12 mouse cellular contexts compared by ENCODE assay signal in genomic region chr11:48873591-48874290, GRCm38 (mm10). TPM values are rescaled to one million over a fixed set of nuclear protein-coding genes. Genes with fewer than 3 reads are reported as not detected.
DNase-seq lines count a peak whose midpoint lies in the region; ATAC-seq and TF ChIP-seq lines count a peak whose summit lies in the region.
"Had no signal": no experiment of that assay in that cellular context is flagged by ENCODE, and none has a peak within 500 bp of the region (broad histone marks: within the 10 kb centered on the region; RNA-seq: fewer than 3 reads in every experiment).

No protein-coding gene starts in this region.

- 0 out of 2 replicates have a peak overlapping the region, but pooled peaks have one; percentile 24 for H3K9ac ChIP-seq in heart, embryonic 13.5 days
- no peak overlapping the region for H3K9ac ChIP-seq in CH12.LX (ENCODE audit: insufficient read depth, low read depth)
- H3K9ac ChIP-seq in liver, embryonic 16.5 days (ENCODE audit: low read depth, low read length): peak overlapping the region; percentile 34
- H3K9ac ChIP-seq: hindbrain, embryonic 13.5 days; limb, embryonic 15.5 days; midbrain, embryonic 15.5 days had no signal

- in situ Hi-C loops in CH12.LX (cut with MboI; ENCODE audit: low pct_ligation_motif_present, low pct_unique_long_range_greater_than_20kb, low sequenced_read_pairs): loop anchor here (5.0 to 25.0 kb wide), 4 partner anchors 229 to 539 kb away; partner anchors contain the start of genes Mgat1 and Olfr1389

- TF ChIP-seq POLR2A in CH12.LX (IDR thresholded peaks at IDR 0.05; ENCODE audit: low read depth, low read length): no peak

- H3K79me2 ChIP-seq in CH12.LX (replicated peaks; ENCODE audit: control insufficient read depth, extremely low read depth, insufficient read depth, poor library complexity, severe bottlenecking): peaks cover 12% of the 10 kb centered on the region

- H3K4me1 ChIP-seq in heart, embryonic 13.5 days: peaks cover 41% of the 10 kb centered on the region
- peaks cover 2 to 44% of the 10 kb centered on the region in 2 experiments; a peak in 2 of 4 replicates for H3K4me1 ChIP-seq in CH12.LX (ENCODE audit: control insufficient read depth in 1 of 2, insufficient read depth in 2 of 2)
- peaks cover 44% of the 10 kb centered on the region for H3K4me1 ChIP-seq in liver, embryonic 16.5 days (ENCODE audit: control insufficient read depth, low read depth, low read length)

- H3K27ac ChIP-seq in heart, embryonic 13.5 days (replicated peaks): 0 out of 2 replicates have a peak overlapping the region, but pooled peaks have one; percentile 21
- no peak overlapping the region for H3K27ac ChIP-seq in CH12.LX (ENCODE audit: insufficient read depth, low read depth)
- peak overlapping the region; percentile 92 for H3K27ac ChIP-seq in liver, embryonic 16.5 days (ENCODE audit: low read length)
- H3K27ac ChIP-seq: hindbrain, embryonic 13.5 days; limb, embryonic 15.5 days; midbrain, embryonic 15.5 days had no signal

- WGBS in heart, embryonic 13.5 days: 38% methylated on average over 10 of the region's 10 CpGs
- 19% methylated on average over 10 of the region's 10 CpGs for WGBS in liver, embryonic 16.5 days (ENCODE audit: insufficient replicate concordance)

- H3K4me3 ChIP-seq in heart, embryonic 13.5 days: no peak overlapping the region
- H3K4me3 ChIP-seq in CH12.LX (replicated peaks in 1 of 3; ENCODE audit: low read depth in 2 of 3, low read length in 2 of 3, poor library complexity in 1 of 3): no peak overlapping the region
- peak overlapping the region; percentile 11; the same call in 1 of the 2 replicates for H3K4me3 ChIP-seq in liver, embryonic 16.5 days (ENCODE audit: low read depth, low read length)
- H3K4me3 ChIP-seq: hindbrain, embryonic 13.5 days; limb, embryonic 15.5 days; midbrain, embryonic 15.5 days had no signal

- no peak for TF ChIP-seq EP300 in CH12.LX (IDR thresholded peaks at IDR 0.05; ENCODE audit: low read length)

- no peak for ATAC-seq in heart, embryonic 13.5 days (ENCODE audit: extremely low read depth, insufficient number of reproducible peaks, low FRiP score, low TSS enrichment)
- peak; percentile 55 for ATAC-seq in erythroblast, adult 5-6 weeks (replicated peaks; ENCODE audit: low FRiP score, poor library complexity, severe bottlenecking)
- ATAC-seq in liver, embryonic 16.5 days (ENCODE audit: low read depth): peak; percentile 70

- no peak overlapping the region; the same call in 1 of the 2 replicates for H3K4me2 ChIP-seq in heart, embryonic 13.5 days
- H3K4me2 ChIP-seq in CH12.LX (ENCODE audit: insufficient read depth, low read depth, poor library complexity, severe bottlenecking): no peak overlapping the region
- peak overlapping the region; percentile 77 for H3K4me2 ChIP-seq in liver, embryonic 16.5 days (ENCODE audit: low read depth, low read length)
- H3K4me2 ChIP-seq: hindbrain, embryonic 13.5 days; limb, embryonic 15.5 days; midbrain, embryonic 15.5 days had no signal

- no peak for TF ChIP-seq CTCF in CH12.LX (conservative IDR thresholded peaks at IDR 0.05 in 1 of 2, IDR thresholded peaks at IDR 0.05 in 1 of 2; ENCODE audit: low read depth in 2 of 2, low read length in 2 of 2)

- intact Hi-C loops in left cerebral cortex, postnatal 25 days (cut with DNase I): loop anchor here (1.0 to 5.0 kb wide), 3 partner anchors 230 to 679 kb away; no protein-coding TSS in a partner anchor

- peaks cover 4% of the 10 kb centered on the region; the same call in 1 of the 2 replicates for H3K27me3 ChIP-seq in heart, embryonic 13.5 days (replicated peaks)
- H3K27me3 ChIP-seq in CH12.LX (replicated peaks): no peaks in the 10 kb centered on the region
- H3K27me3 ChIP-seq in liver, embryonic 16.5 days (ENCODE audit: control insufficient read depth, insufficient read depth, low read depth, low read length): no peaks in the 10 kb centered on the region
- H3K27me3 ChIP-seq: limb, embryonic 15.5 days had no signal

- no peak for DNase-seq in heart, postnatal 4 days
- no peak for DNase-seq in CH12.LX (ENCODE audit: extremely low read depth)
- DNase-seq in left cerebral cortex, postnatal 25 days (ENCODE audit: low spot score in 2 of 2): no peak
- no peak for DNase-seq in adrenal gland, adult 8-10 months
- DNase-seq in left cerebral cortex, adult 18-20 months (ENCODE audit: low spot score in 2 of 2): no peak
- DNase-seq: gastrocnemius, postnatal 36 days had no signal

- no peaks in the 10 kb centered on the region for H3K36me3 ChIP-seq in heart, embryonic 13.5 days
- H3K36me3 ChIP-seq in CH12.LX (replicated peaks in 1 of 2; ENCODE audit: control insufficient read depth in 1 of 2, insufficient read depth in 1 of 2, low read length in 1 of 2): peaks cover 0 to 4% of the 10 kb centered on the region in 2 experiments
- no peaks in the 10 kb centered on the region for H3K36me3 ChIP-seq in liver, embryonic 16.5 days (ENCODE audit: control insufficient read depth, insufficient read depth)
- H3K36me3 ChIP-seq: hindbrain, embryonic 13.5 days; limb, embryonic 15.5 days; midbrain, embryonic 15.5 days had no signal

- dilution Hi-C loops in CH12.LX (cut with MboI; ENCODE audit: extremely low pct_ligation_motif_present, extremely low pct_unique_long_range_greater_than_20kb, low sequenced_read_pairs): no loop called here

- H3K9me3 ChIP-seq in heart, embryonic 13.5 days: no peaks in the 10 kb centered on the region
- H3K9me3 ChIP-seq in CH12.LX (replicated peaks; ENCODE audit: low read length): no peaks in the 10 kb centered on the region
- H3K9me3 ChIP-seq in liver, embryonic 16.5 days (replicated peaks; ENCODE audit: control insufficient read depth, low read length): no peaks in the 10 kb centered on the region
- H3K9me3 ChIP-seq: hindbrain, embryonic 13.5 days; limb, embryonic 15.5 days; midbrain, embryonic 15.5 days had no signal

- TF ChIP-seq RAD21 in CH12.LX (IDR thresholded peaks at IDR 0.05; ENCODE audit: low read depth, low read length): no peak

RNA-seq across cellular contexts. Expression of gene Irgm1, which starts 2.3 kb away (rescaled TPM):
- 8.4 and 10.6 TPM in 2 replicates for polyA plus RNA-seq in heart, embryonic 13.5 days (2015; fragmentation: Nextera tagmentation; extraction: Ambion mirVana)
- 1 to 10 TPM; 6.2 to 7.6 TPM for total RNA-seq in heart, postnatal 4 days (2021)
- total RNA-seq in CH12.LX (2012; rRNA removed) (25.7 and 35.0 TPM in 2 replicates), CH12.LX (2014; rRNA removed) (58.1 and 63.8 TPM in 2 replicates)
- 49.0 and 52.2 TPM in 2 replicates for polyA plus RNA-seq in CH12.LX (2012; ENCODE audit: insufficient read length, low read depth)
- total RNA-seq in erythroblast, adult 5-6 weeks (2015; ENCODE audit: low replicate concordance): 54.8 and 67.1 TPM in 2 replicates
- 58.3 and 69.6 TPM in 2 replicates for total RNA-seq in erythroblast, adult 5-6 weeks (2017; ENCODE audit: low replicate concordance)
- polyA plus RNA-seq in liver, embryonic 16.5 days (2015; fragmentation: Nextera tagmentation; extraction: Ambion mirVana): 18.9 and 20.6 TPM in 2 replicates
- total RNA-seq in left cerebral cortex, postnatal 25 days (2021): 1 to 10 TPM; 4.6 to 5.0 TPM
- total RNA-seq in adrenal gland, adult 8-10 months (2022): 10 to 100 TPM; 21.0 to 26.7 (median 25.2) TPM
- total RNA-seq in left cerebral cortex, adult 18-20 months (2021): 1 to 10 TPM; 7.0 to 7.7 TPM

RNA-seq across cellular contexts. Expression of gene Gm5431, which starts 28.3 kb away (rescaled TPM):
- polyA plus RNA-seq in heart, embryonic 13.5 days (2015; fragmentation: Nextera tagmentation; extraction: Ambion mirVana): 0.17 and 0.22 TPM in 2 replicates
- total RNA-seq in heart, postnatal 4 days (2021): under 1 TPM; 0.26 to 0.38 TPM
- 0.89 and 0.97 TPM in 2 replicates for total RNA-seq in CH12.LX (2012; rRNA removed)
- 1.7 and 2.0 TPM in 2 replicates for total RNA-seq in CH12.LX (2014; rRNA removed)
- 3.1 and 4.9 TPM in 2 replicates for polyA plus RNA-seq in CH12.LX (2012; ENCODE audit: insufficient read length, low read depth)
- total RNA-seq in erythroblast, adult 5-6 weeks (2015; ENCODE audit: low replicate concordance): 0.42 and 3.5 TPM in 2 replicates
- total RNA-seq in erythroblast, adult 5-6 weeks (2017; ENCODE audit: low replicate concordance): 0.84 TPM in 1 of 2 replicates, not detected in the other
- polyA plus RNA-seq in liver, embryonic 16.5 days (2015; fragmentation: Nextera tagmentation; extraction: Ambion mirVana): 0.37 and 0.45 TPM in 2 replicates
- total RNA-seq in left cerebral cortex, postnatal 25 days (2021): under 1 TPM; 0.34 to 0.39 TPM
- 1 to 10 TPM; 1.4 to 2.8 (median 2.6) TPM for total RNA-seq in adrenal gland, adult 8-10 months (2022)
- total RNA-seq in left cerebral cortex, adult 18-20 months (2021): under 1 TPM in 1 of 2 experiments, not detected in 1; 0.49 TPM

RNA-seq across cellular contexts. Expression of gene Gm12184, which starts 47.3 kb away (rescaled TPM):
- 0.53 and 1.2 TPM in 2 replicates for polyA plus RNA-seq in heart, embryonic 13.5 days (2015; fragmentation: Nextera tagmentation; extraction: Ambion mirVana)
- 1 to 10 TPM; 4.8 to 5.1 TPM for total RNA-seq in heart, postnatal 4 days (2021)
- total RNA-seq in CH12.LX (2012; rRNA removed) (6.8 and 7.1 TPM in 2 replicates), CH12.LX (2014; rRNA removed) (51.6 and 61.0 TPM in 2 replicates)
- 5.6 and 17.1 TPM in 2 replicates for polyA plus RNA-seq in CH12.LX (2012; ENCODE audit: insufficient read length, low read depth)
- total RNA-seq in erythroblast, adult 5-6 weeks (2015; ENCODE audit: low replicate concordance): 3.1 TPM in 1 of 2 replicates, not detected in the other
- total RNA-seq in erythroblast, adult 5-6 weeks (2017; ENCODE audit: low replicate concordance): 0.68 and 5.3 TPM in 2 replicates
- 0.22 and 0.40 TPM in 2 replicates for polyA plus RNA-seq in liver, embryonic 16.5 days (2015; fragmentation: Nextera tagmentation; extraction: Ambion mirVana)
- 1 to 10 TPM in 1 of 2 experiments, under 1 TPM in 1; 0.99 to 1.5 TPM for total RNA-seq in left cerebral cortex, postnatal 25 days (2021)
- total RNA-seq in adrenal gland, adult 8-10 months (2022): 1 to 10 TPM; 2.9 to 3.5 (median 3.3) TPM
- total RNA-seq in left cerebral cortex, adult 18-20 months (2021): 1 to 10 TPM; 1.7 to 3.0 TPM

RNA-seq across cellular contexts. Expression of gene Trim7, which starts 47.8 kb away (rescaled TPM):
- 0.56 and 0.88 TPM in 2 replicates for polyA plus RNA-seq in heart, embryonic 13.5 days (2015; fragmentation: Nextera tagmentation; extraction: Ambion mirVana)
- total RNA-seq in heart, postnatal 4 days (2021): 1 to 10 TPM; 5.3 to 5.5 TPM
- 20.8 and 34.6 TPM in 2 replicates for total RNA-seq in CH12.LX (2012; rRNA removed)
- total RNA-seq in CH12.LX (2014; rRNA removed): 9.2 and 9.5 TPM in 2 replicates
- 11.6 and 15.1 TPM in 2 replicates for polyA plus RNA-seq in CH12.LX (2012; ENCODE audit: insufficient read length, low read depth)
- total RNA-seq in erythroblast, adult 5-6 weeks (2015; ENCODE audit: low replicate concordance): not detected in 2 replicates
- 0.42 TPM in 1 of 2 replicates, not detected in the other for total RNA-seq in erythroblast, adult 5-6 weeks (2017; ENCODE audit: low replicate concordance)
- polyA plus RNA-seq in liver, embryonic 16.5 days (2015; fragmentation: Nextera tagmentation; extraction: Ambion mirVana): 0.11 and 0.14 TPM in 2 replicates
- 1 to 10 TPM; 1.4 to 2.2 TPM for total RNA-seq in left cerebral cortex, postnatal 25 days (2021)
- 10 to 100 TPM; 10.1 to 14.9 (median 10.9) TPM for total RNA-seq in adrenal gland, adult 8-10 months (2022)
- 1 to 10 TPM; 2.3 to 3.7 TPM for total RNA-seq in left cerebral cortex, adult 18-20 months (2021)

RNA-seq across cellular contexts. Expression of gene Trim41, which starts 56.6 kb away (rescaled TPM):
- 3.2 TPM in 2 replicates for polyA plus RNA-seq in heart, embryonic 13.5 days (2015; fragmentation: Nextera tagmentation; extraction: Ambion mirVana)
- total RNA-seq in heart, postnatal 4 days (2021): 10 to 100 TPM; 36.0 to 40.1 TPM
- total RNA-seq in CH12.LX (2012; rRNA removed) (30.2 and 36.0 TPM in 2 replicates), CH12.LX (2014; rRNA removed) (18.8 and 20.9 TPM in 2 replicates)
- polyA plus RNA-seq in CH12.LX (2012; ENCODE audit: insufficient read length, low read depth): 51.6 and 63.7 TPM in 2 replicates
- 3.3 and 12.7 TPM in 2 replicates for total RNA-seq in erythroblast, adult 5-6 weeks (2015; ENCODE audit: low replicate concordance)
- total RNA-seq in erythroblast, adult 5-6 weeks (2017; ENCODE audit: low replicate concordance): 17.6 and 19.5 TPM in 2 replicates
- polyA plus RNA-seq in liver, embryonic 16.5 days (2015; fragmentation: Nextera tagmentation; extraction: Ambion mirVana): 1.6 and 1.8 TPM in 2 replicates
- 10 to 100 TPM; 62.6 to 67.1 TPM for total RNA-seq in left cerebral cortex, postnatal 25 days (2021)
- 10 to 100 TPM; 35.5 to 69.9 (median 49.8) TPM for total RNA-seq in adrenal gland, adult 8-10 months (2022)
- 10 to 100 TPM; 57.1 to 60.2 TPM for total RNA-seq in left cerebral cortex, adult 18-20 months (2021)
